Mouse (Mus musculus): Measurements from ENCODE around the gene Irak3. TPM values are rescaled to one million over a fixed set of nuclear protein-coding genes. Genes with fewer than 3 reads are reported as not detected.

The Irak3 gene
- polyA plus RNA-seq, 1 experiment: 0.62 TPM

- no peak for TF ChIP-seq CTCF (IDR thresholded peaks at IDR 0.05; ENCODE audit: borderline replicate concordance, insufficient read depth, low read depth, low read length)
- no peak for TF ChIP-seq POLR2A (IDR thresholded peaks at IDR 0.05; ENCODE audit: borderline replicate concordance, insufficient read depth, low read length)
- Histone ChIP-seq H3K4me1 (ENCODE audit: control insufficient read depth, insufficient read depth, low read length) (no peaks in the 10 kb centered on the region), H3K4me3 (replicated peaks; ENCODE audit: insufficient read depth, low read depth, low read length) (peak within 1 kb of the TSS; percentile 29)
Observed at GRCm38 (mm10) chr10:120201131-120201921, 604 bp downstream of the Irak3 start, which contains the start of gene Tmbim4. Gene Tmbim4, plus strand, starts transcription at chr10:120201590.

DNA sequence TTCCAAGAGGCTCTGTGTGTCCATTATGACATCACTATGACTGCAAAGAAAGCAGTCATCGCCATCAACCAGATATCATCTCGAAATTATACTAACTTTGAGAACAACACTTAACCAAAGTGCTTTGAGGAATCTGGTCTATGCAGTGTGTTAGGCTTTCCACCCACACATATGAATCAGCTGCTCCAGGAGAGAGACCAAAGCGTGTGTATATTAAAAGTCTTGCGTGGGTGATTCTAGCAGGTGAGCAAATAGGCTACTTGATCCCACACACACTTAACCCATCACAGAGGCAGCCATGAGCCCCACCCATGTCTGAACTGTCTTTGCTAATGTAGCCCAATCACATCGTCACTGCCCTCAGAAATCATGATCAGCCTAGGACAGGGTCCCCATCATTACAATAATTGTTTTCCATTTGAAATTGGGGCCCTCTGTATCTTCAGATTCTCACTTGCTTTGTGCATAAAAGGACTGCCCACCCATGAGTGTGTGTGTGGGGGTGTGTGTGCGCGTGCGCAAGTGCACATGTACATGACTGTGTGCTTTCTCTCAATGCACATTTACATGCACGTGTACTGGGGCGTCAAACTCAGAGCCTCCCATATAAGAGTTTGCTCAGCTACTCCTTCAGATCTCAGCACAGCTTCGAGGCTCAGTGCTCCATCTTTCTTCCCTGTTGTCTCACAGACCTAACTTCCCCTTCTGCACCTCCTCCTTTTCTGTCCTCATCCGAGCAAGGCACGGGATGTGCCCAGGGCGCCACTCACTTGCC is 4.7 kb downstream of the Irak3 start:
- DNase-seq: no peak
- H3K4me1 ChIP-seq (ENCODE audit: control insufficient read depth, insufficient read depth, low read length): no peaks in the 10 kb centered on the region
- H3K27me3 ChIP-seq (ENCODE audit: control insufficient read depth, insufficient read depth, low read length): no peaks in the 10 kb centered on the region; the same call in 1 of the 2 replicates
- H3K27ac ChIP-seq (ENCODE audit: insufficient read depth, low read length): no peak overlapping the region
- no peak overlapping the region for H3K4me3 ChIP-seq (replicated peaks; ENCODE audit: insufficient read depth, low read depth, low read length)
- 78% methylated on average over 14 of the region's 14 CpGs for WGBS
- TF ChIP-seq CTCF (IDR thresholded peaks at IDR 0.05; ENCODE audit: borderline replicate concordance, insufficient read depth, low read depth, low read length) (no peak), POLR2A (IDR thresholded peaks at IDR 0.05; ENCODE audit: borderline replicate concordance, insufficient read depth, low read length) (no peak)

More at GRCm38 (mm10) chr10:120201131-120201921, 604 bp downstream of the Irak3 start, which contains the start of gene Tmbim4:
- Histone ChIP-seq H3K27ac (ENCODE audit: insufficient read depth, low read length) (no peak within 1 kb of the TSS), H3K27me3 (ENCODE audit: control insufficient read depth, insufficient read depth, low read length) (no peaks in the 10 kb centered on the region; the same call in 1 of the 2 replicates)
- WGBS: 2% methylated on average over 65 of the region's 65 CpGs
- peak; percentile 18 to 20 for DNase-seq

DNA sequence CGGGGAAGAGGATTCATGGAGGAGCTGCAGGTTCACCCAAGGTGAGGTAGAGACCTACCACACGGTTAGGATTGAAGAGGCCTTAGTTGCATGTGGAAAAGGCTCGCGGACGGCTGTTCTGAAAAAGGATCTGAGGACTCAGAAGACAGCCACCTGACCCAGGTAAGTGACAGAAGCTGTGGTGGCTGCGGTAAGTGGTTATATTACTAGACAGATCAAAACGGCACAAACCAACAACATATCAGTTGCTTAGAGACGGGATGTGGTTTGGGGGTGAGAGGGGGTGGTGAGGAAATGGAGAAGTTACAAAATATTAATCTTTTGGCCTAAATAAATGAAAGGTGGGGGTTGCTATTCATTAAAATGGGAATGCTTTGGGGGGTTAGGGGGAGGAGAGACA is 8.7 kb downstream of the Irak3 start:
- H3K27ac ChIP-seq (ENCODE audit: insufficient read depth, low read length): no peak overlapping the region
- no peaks in the 10 kb centered on the region for H3K27me3 ChIP-seq (ENCODE audit: control insufficient read depth, insufficient read depth, low read length)
- DNase-seq: no peak
- 96% methylated on average over 8 of the region's 8 CpGs for WGBS
- no peaks in the 10 kb centered on the region for H3K4me1 ChIP-seq (ENCODE audit: control insufficient read depth, insufficient read depth, low read length)
- H3K4me3 ChIP-seq (replicated peaks; ENCODE audit: insufficient read depth, low read depth, low read length): no peak overlapping the region
- no peak for TF ChIP-seq POLR2A (IDR thresholded peaks at IDR 0.05; ENCODE audit: borderline replicate concordance, insufficient read depth, low read length)
- no peak for TF ChIP-seq CTCF (IDR thresholded peaks at IDR 0.05; ENCODE audit: borderline replicate concordance, insufficient read depth, low read depth, low read length)

- H3K27ac ChIP-seq (ENCODE audit: insufficient read depth, low read length): no peak overlapping the region
- no peak overlapping the region for H3K4me3 ChIP-seq (replicated peaks; ENCODE audit: insufficient read depth, low read depth, low read length)
- no peak for TF ChIP-seq CTCF (IDR thresholded peaks at IDR 0.05; ENCODE audit: borderline replicate concordance, insufficient read depth, low read depth, low read length)
- no peak for TF ChIP-seq POLR2A (IDR thresholded peaks at IDR 0.05; ENCODE audit: borderline replicate concordance, insufficient read depth, low read length)
- WGBS: 95% methylated on average over 4 of the region's 4 CpGs
- H3K4me1 ChIP-seq (ENCODE audit: control insufficient read depth, insufficient read depth, low read length): no peaks in the 10 kb centered on the region
- no peaks in the 10 kb centered on the region for H3K27me3 ChIP-seq (ENCODE audit: control insufficient read depth, insufficient read depth, low read length)
- DNase-seq: no peak
Observed at GRCm38 (mm10) chr10:120192278-120192677, 9.7 kb downstream of the Irak3 start.

DNA sequence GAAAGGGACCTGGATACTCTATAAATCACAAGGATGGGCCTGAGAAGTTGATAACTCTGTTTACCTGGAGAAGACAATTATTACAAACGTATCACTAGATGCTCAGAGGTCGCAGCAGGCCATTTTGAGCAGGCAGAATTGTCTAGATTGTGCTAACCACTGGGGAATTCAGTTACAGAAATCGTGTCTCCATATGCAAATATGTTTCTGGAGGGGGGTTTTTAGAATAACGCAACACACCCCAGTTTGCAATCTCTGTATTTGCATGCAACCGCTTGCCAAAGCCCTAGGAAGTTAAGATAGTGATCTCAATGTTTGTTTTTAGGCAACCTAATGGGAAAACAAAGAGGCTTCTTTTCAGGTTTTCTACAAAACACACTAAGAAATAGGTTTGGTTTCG is 10.8 kb downstream of the Irak3 start:
- no peak overlapping the region for H3K27ac ChIP-seq (ENCODE audit: insufficient read depth, low read length)
- H3K4me1 ChIP-seq (ENCODE audit: control insufficient read depth, insufficient read depth, low read length): no peaks in the 10 kb centered on the region
- 85% methylated on average over 6 of the region's 6 CpGs for WGBS
- H3K27me3 ChIP-seq (ENCODE audit: control insufficient read depth, insufficient read depth, low read length): no peaks in the 10 kb centered on the region
- DNase-seq: no peak
- no peak overlapping the region for H3K4me3 ChIP-seq (replicated peaks; ENCODE audit: insufficient read depth, low read depth, low read length)
- TF ChIP-seq CTCF (IDR thresholded peaks at IDR 0.05; ENCODE audit: borderline replicate concordance, insufficient read depth, low read depth, low read length) (no peak), POLR2A (IDR thresholded peaks at IDR 0.05; ENCODE audit: borderline replicate concordance, insufficient read depth, low read length) (no peak)

- no peaks in the 10 kb centered on the region for H3K4me1 ChIP-seq (ENCODE audit: control insufficient read depth, insufficient read depth, low read length)
- H3K27me3 ChIP-seq (ENCODE audit: control insufficient read depth, insufficient read depth, low read length): no peaks in the 10 kb centered on the region
- DNase-seq: no peak
- TF ChIP-seq POLR2A (IDR thresholded peaks at IDR 0.05; ENCODE audit: borderline replicate concordance, insufficient read depth, low read length): no peak
- no peak for TF ChIP-seq CTCF (IDR thresholded peaks at IDR 0.05; ENCODE audit: borderline replicate concordance, insufficient read depth, low read depth, low read length)
- WGBS: 30% methylated on average over 6 of the region's 6 CpGs
- H3K27ac ChIP-seq (ENCODE audit: insufficient read depth, low read length): no peak overlapping the region
- H3K4me3 ChIP-seq (replicated peaks; ENCODE audit: insufficient read depth, low read depth, low read length): no peak overlapping the region
Observed at GRCm38 (mm10) chr10:120189782-120190181, 12.1 kb downstream of the Irak3 start.

GRCm38 (mm10) chr10:120189276-120189675 is 12.7 kb downstream of the Irak3 start:
- no peak for DNase-seq
- Histone ChIP-seq H3K27me3 (ENCODE audit: control insufficient read depth, insufficient read depth, low read length) (no peaks in the 10 kb centered on the region), H3K4me3 (replicated peaks; ENCODE audit: insufficient read depth, low read depth, low read length) (no peak overlapping the region), H3K4me1 (ENCODE audit: control insufficient read depth, insufficient read depth, low read length) (no peaks in the 10 kb centered on the region), H3K27ac (ENCODE audit: insufficient read depth, low read length) (no peak overlapping the region)
- TF ChIP-seq CTCF (IDR thresholded peaks at IDR 0.05; ENCODE audit: borderline replicate concordance, insufficient read depth, low read depth, low read length) (no peak), POLR2A (IDR thresholded peaks at IDR 0.05; ENCODE audit: borderline replicate concordance, insufficient read depth, low read length) (no peak)
- 64% methylated on average over 11 of the region's 11 CpGs for WGBS
